ENCODE assay signal across 8 mouse cellular contexts in the genomic region with DNA sequence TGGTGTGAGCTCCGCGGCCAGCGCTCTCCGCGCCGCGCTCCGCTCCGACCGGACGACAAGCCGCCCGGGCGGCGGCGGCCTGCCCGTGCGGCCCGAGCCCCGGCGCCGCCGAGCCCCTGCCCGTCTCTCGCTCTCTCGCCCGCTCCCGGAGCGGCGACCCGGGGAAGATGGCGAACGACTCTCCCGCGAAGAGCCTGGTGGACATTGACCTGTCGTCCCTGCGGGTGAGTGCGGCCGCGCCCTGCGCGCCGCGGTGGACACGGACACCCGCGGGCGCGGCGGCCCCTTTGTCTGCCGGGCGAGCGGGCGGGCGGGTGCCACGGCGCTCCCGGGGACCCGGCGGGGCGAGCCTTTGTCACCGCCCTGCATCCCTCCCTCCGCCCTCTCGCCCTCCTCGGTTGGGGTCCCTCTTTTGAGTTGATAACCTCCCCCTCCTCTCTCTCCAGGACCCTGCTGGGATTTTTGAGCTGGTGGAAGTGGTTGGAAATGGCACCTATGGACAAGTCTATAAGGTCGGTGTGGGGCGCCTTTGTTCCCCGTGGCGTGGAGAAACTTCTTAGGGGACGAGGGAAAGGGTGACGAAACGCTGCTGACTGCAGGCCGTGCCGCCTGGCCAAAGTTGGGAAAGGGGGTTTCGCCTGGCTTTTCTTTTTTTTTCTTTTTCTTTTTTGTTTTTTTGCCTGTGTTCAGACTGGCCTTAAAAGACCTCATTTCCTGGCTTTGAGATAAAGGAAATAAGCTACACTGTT. TPM values are rescaled to one million over a fixed set of nuclear protein-coding genes. Genes with fewer than 3 reads are reported as not detected.
DNase-seq lines count a peak whose midpoint lies in the region; ATAC-seq lines count a peak whose summit lies in the region.

No protein-coding gene starts in this region.

- DNase-seq in ES-CJ7 (ENCODE audit: low read depth, low spot score) = peak; percentile 55
- DNase-seq in adrenal gland, postnatal 36 days = peak; percentile 56 to 73
- peak; percentile 61 for DNase-seq in embryonic facial prominence, embryonic 14.5 days (ENCODE audit: low spot score)
- peak; percentile 67 for DNase-seq in kidney, postnatal 10 days
- peak; percentile 54 for DNase-seq in lung, postnatal 14 days
- peak; percentile 65 for DNase-seq in right cerebral cortex, postnatal 25 days

- H3K4me2 ChIP-seq in embryonic facial prominence, embryonic 14.5 days (ENCODE audit: low read depth, low read length) = peak overlapping the region; percentile 75
- H3K4me2 ChIP-seq in heart, embryonic 15.5 days = peak overlapping the region; percentile 80

- H3K27ac ChIP-seq in embryonic facial prominence, embryonic 14.5 days (replicated peaks; ENCODE audit: low read depth, low read length) = peak overlapping the region; percentile 98
- peak overlapping the region; percentile 98 for H3K27ac ChIP-seq in heart, embryonic 15.5 days

- WGBS in embryonic facial prominence, embryonic 14.5 days = 2% methylated on average over 24 of the region's 75 CpGs
- WGBS in heart, embryonic 15.5 days = under 1% methylated on average over 54 of the region's 75 CpGs

- peak; percentile 30 for ATAC-seq in embryonic facial prominence, embryonic 14.5 days (ENCODE audit: low read depth)
- peak; percentile 25 for ATAC-seq in heart, embryonic 15.5 days (replicated peaks; ENCODE audit: insufficient number of reproducible peaks, insufficient read depth, low FRiP score, low read depth)
- no peak for ATAC-seq in monocyte, adult 5-6 weeks (replicated peaks; ENCODE audit: insufficient number of reproducible peaks, low FRiP score, low TSS enrichment, poor library complexity, severe bottlenecking)

- peak overlapping the region; percentile 100 for H3K4me3 ChIP-seq in embryonic facial prominence, embryonic 14.5 days (ENCODE audit: low read depth, low read length)
- H3K4me3 ChIP-seq in heart, embryonic 15.5 days = peak overlapping the region; percentile 95

- H3K9ac ChIP-seq in embryonic facial prominence, embryonic 14.5 days (ENCODE audit: low read depth, low read length) = peak overlapping the region; percentile 100
- H3K9ac ChIP-seq in heart, embryonic 15.5 days = peak overlapping the region; percentile 98

- H3K36me3 ChIP-seq in embryonic facial prominence, embryonic 14.5 days (ENCODE audit: control insufficient read depth, insufficient read depth, low read length) = peaks cover 13% of the 10 kb centered on the region; the same call in 1 of the 2 replicates
- no peaks in the 10 kb centered on the region for H3K36me3 ChIP-seq in heart, embryonic 15.5 days

- H3K9me3 ChIP-seq in embryonic facial prominence, embryonic 14.5 days (ENCODE audit: control insufficient read depth, low read length) = no peaks in the 10 kb centered on the region
- no peaks in the 10 kb centered on the region for H3K9me3 ChIP-seq in heart, embryonic 15.5 days (replicated peaks)

- peaks cover 39% of the 10 kb centered on the region for H3K4me1 ChIP-seq in embryonic facial prominence, embryonic 14.5 days (ENCODE audit: control insufficient read depth, insufficient read depth, low read length)
- H3K4me1 ChIP-seq in heart, embryonic 15.5 days (replicated peaks) = peaks cover 40% of the 10 kb centered on the region

- H3K27me3 ChIP-seq in embryonic facial prominence, embryonic 14.5 days (replicated peaks; ENCODE audit: control insufficient read depth, insufficient read depth, low read length) = no peaks in the 10 kb centered on the region
- no peaks in the 10 kb centered on the region for H3K27me3 ChIP-seq in heart, embryonic 15.5 days

RNA-seq across cellular contexts. Expression of a gene that starts 0.5 kb away (rescaled TPM):
- 100 to 1,000 TPM in 1 of 2 experiments, 10 to 100 TPM in 1; 93.6 to 114 TPM for total RNA-seq in adrenal gland, postnatal 36 days (2021)
- 27.8 and 32.4 TPM in 2 replicates for polyA plus RNA-seq in embryonic facial prominence, embryonic 14.5 days (2014; fragmentation: Nextera tagmentation; extraction: Ambion mirVana)
- polyA plus RNA-seq in heart, embryonic 15.5 days (2015; fragmentation: Nextera tagmentation; extraction: Ambion mirVana) = 22.9 and 24.8 TPM in 2 replicates
- 327 to 401 TPM (median 363 TPM) in 3 replicates for total RNA-seq in monocyte, adult 5-6 weeks (2017)
